Comparison of ENCODE assay signal across 17 mouse cellular contexts in genomic region chr10:123039936-123040335, GRCm38 (mm10). TPM values are rescaled to one million over a fixed set of nuclear protein-coding genes. Genes with fewer than 3 reads are reported as not detected.
DNase-seq lines count a peak whose midpoint lies in the region; ATAC-seq and TF ChIP-seq lines count a peak whose summit lies in the region.
"Had no signal": no experiment of that assay in that cellular context is flagged by ENCODE, and none has a peak within 500 bp of the region (broad histone marks: within the 10 kb centered on the region; RNA-seq: fewer than 3 reads in every experiment).

No protein-coding gene starts in this region.

- no peaks in the 10 kb centered on the region for H3K27me3 ChIP-seq in hindbrain, embryonic 11.5 days (ENCODE audit: control insufficient read depth, insufficient read depth, low read length)
- H3K27me3 ChIP-seq in hindbrain, embryonic 14.5 days (ENCODE audit: control insufficient read depth, insufficient read depth, low read length): no peaks in the 10 kb centered on the region
- H3K27me3 ChIP-seq in liver, embryonic 14.5 days (ENCODE audit: control insufficient read depth, insufficient read depth, low read length): no peaks in the 10 kb centered on the region
- no peaks in the 10 kb centered on the region for H3K27me3 ChIP-seq in liver, embryonic 12.5 days (replicated peaks)
- H3K27me3 ChIP-seq: embryonic facial prominence, embryonic 12.5 days; hindbrain, embryonic 12.5 days had no signal

- H3K9me3 ChIP-seq in hindbrain, embryonic 11.5 days (ENCODE audit: control insufficient read depth, low read length): no peaks in the 10 kb centered on the region
- H3K9me3 ChIP-seq in hindbrain, embryonic 14.5 days (ENCODE audit: control insufficient read depth, low read length): no peaks in the 10 kb centered on the region
- no peaks in the 10 kb centered on the region for H3K9me3 ChIP-seq in liver, embryonic 14.5 days (ENCODE audit: control insufficient read depth, low read length)
- no peaks in the 10 kb centered on the region for H3K9me3 ChIP-seq in liver, embryonic 12.5 days (replicated peaks)
- H3K9me3 ChIP-seq: embryonic facial prominence, embryonic 12.5 days; hindbrain, embryonic 12.5 days had no signal

- no peak for ATAC-seq in hindbrain, embryonic 11.5 days (ENCODE audit: low FRiP score)
- ATAC-seq in hindbrain, embryonic 14.5 days (ENCODE audit: low FRiP score): no peak
- no peak for ATAC-seq in liver, embryonic 14.5 days (ENCODE audit: insufficient read depth)
- no peak for ATAC-seq in liver, embryonic 12.5 days

- 61% methylated on average over 2 of the region's 2 CpGs for WGBS in hindbrain, embryonic 11.5 days
- 57% methylated on average over 2 of the region's 2 CpGs for WGBS in hindbrain, embryonic 14.5 days
- WGBS in liver, embryonic 14.5 days (ENCODE audit: insufficient replicate concordance): 58% methylated on average over 2 of the region's 2 CpGs
- WGBS in liver, embryonic 12.5 days (ENCODE audit: insufficient replicate concordance): 65% methylated on average over 2 of the region's 2 CpGs

- TF ChIP-seq EP300 in liver, embryonic 14.5 days (IDR thresholded peaks at IDR 0.05; ENCODE audit: low read depth): no peak

- no peak overlapping the region for H3K4me3 ChIP-seq in hindbrain, embryonic 11.5 days (ENCODE audit: low read depth, low read length)
- H3K4me3 ChIP-seq in hindbrain, embryonic 14.5 days (replicated peaks; ENCODE audit: low read length): no peak overlapping the region
- H3K4me3 ChIP-seq in liver, embryonic 14.5 days (ENCODE audit: insufficient read depth in 1 of 2, low read depth in 2 of 2, low read length in 2 of 2): no peak overlapping the region
- H3K4me3 ChIP-seq in liver, embryonic 12.5 days: no peak overlapping the region
- H3K4me3 ChIP-seq: embryonic facial prominence, embryonic 12.5 days; hindbrain, embryonic 12.5 days had no signal

- H3K27ac ChIP-seq in hindbrain, embryonic 11.5 days (ENCODE audit: low read depth, low read length): no peak overlapping the region
- no peak overlapping the region for H3K27ac ChIP-seq in hindbrain, embryonic 14.5 days
- H3K27ac ChIP-seq in liver, embryonic 14.5 days: no peak overlapping the region
- no peak overlapping the region for H3K27ac ChIP-seq in liver, embryonic 12.5 days
- H3K27ac ChIP-seq: embryonic facial prominence, embryonic 12.5 days; hindbrain, embryonic 12.5 days had no signal

- H3K4me1 ChIP-seq in hindbrain, embryonic 11.5 days (replicated peaks; ENCODE audit: control insufficient read depth, insufficient read depth, low read length): no peaks in the 10 kb centered on the region
- H3K4me1 ChIP-seq in hindbrain, embryonic 14.5 days (replicated peaks; ENCODE audit: control insufficient read depth, insufficient read depth, low read length): no peaks in the 10 kb centered on the region
- H3K4me1 ChIP-seq in liver, embryonic 14.5 days (replicated peaks; ENCODE audit: control insufficient read depth in 2 of 2, insufficient read depth in 2 of 2, low read length in 1 of 2): no peaks in the 10 kb centered on the region
- H3K4me1 ChIP-seq in liver, embryonic 12.5 days: no peaks in the 10 kb centered on the region
- H3K4me1 ChIP-seq: embryonic facial prominence, embryonic 12.5 days; hindbrain, embryonic 12.5 days had no signal

- H3K9ac ChIP-seq in hindbrain, embryonic 11.5 days (ENCODE audit: low read depth, low read length): no peak overlapping the region
- H3K9ac ChIP-seq in hindbrain, embryonic 14.5 days: no peak overlapping the region
- H3K9ac ChIP-seq in liver, embryonic 14.5 days (replicated peaks): no peak overlapping the region
- H3K9ac ChIP-seq in liver, embryonic 12.5 days: no peak overlapping the region
- H3K9ac ChIP-seq: embryonic facial prominence, embryonic 12.5 days; hindbrain, embryonic 12.5 days had no signal

- no peaks in the 10 kb centered on the region; the same call in 1 of the 2 replicates for H3K36me3 ChIP-seq in hindbrain, embryonic 11.5 days (ENCODE audit: control insufficient read depth, insufficient read depth, low read length)
- peaks cover 84% of the 10 kb centered on the region for H3K36me3 ChIP-seq in hindbrain, embryonic 14.5 days (replicated peaks; ENCODE audit: control insufficient read depth, insufficient read depth)
- H3K36me3 ChIP-seq in liver, embryonic 14.5 days (replicated peaks; ENCODE audit: control insufficient read depth, insufficient read depth, low read depth): peaks cover 8% of the 10 kb centered on the region; the same call in 1 of the 2 replicates
- peaks cover 74% of the 10 kb centered on the region for H3K36me3 ChIP-seq in liver, embryonic 12.5 days

- peak; percentile 6; the same call in 1 of the 2 replicates for TF ChIP-seq CTCF in liver, embryonic 14.5 days (IDR thresholded peaks at IDR 0.05; ENCODE audit: low read depth)

- peak; percentile 31 to 32 for DNase-seq in cerebellum, postnatal 10 days
- no peak for DNase-seq in cerebellum, adult 18-20 months
- DNase-seq in hindbrain, embryonic 11.5 days (ENCODE audit: low spot score): peak; percentile 10
- DNase-seq in hindbrain, embryonic 14.5 days (ENCODE audit: low spot score): no peak
- no peak for DNase-seq in liver, embryonic 14.5 days (ENCODE audit: low read depth in 3 of 3, low spot score in 3 of 3)
- DNase-seq in MN1 (ENCODE audit: low spot score): peak; percentile 24
- DNase-seq in layer of hippocampus, postnatal 36 days: no peak
- DNase-seq: adrenal gland, postnatal 10 days; cerebellum, adult 9-10 months; kidney, adult 8-10 months; layer of hippocampus, adult 9-11 months; liver; right cerebral cortex, postnatal 25 days; thymus, adult 18-20 months had no signal

- H3K4me2 ChIP-seq in hindbrain, embryonic 11.5 days (replicated peaks; ENCODE audit: low read depth, low read length): no peak overlapping the region
- H3K4me2 ChIP-seq in hindbrain, embryonic 14.5 days (replicated peaks): no peak overlapping the region
- H3K4me2 ChIP-seq in liver, embryonic 14.5 days (ENCODE audit: low read depth): no peak overlapping the region
- no peak overlapping the region for H3K4me2 ChIP-seq in liver, embryonic 12.5 days
- H3K4me2 ChIP-seq: embryonic facial prominence, embryonic 12.5 days; hindbrain, embryonic 12.5 days had no signal

RNA-seq across cellular contexts. Expression of gene Mon2, which starts 36.4 kb away (rescaled TPM):
- 24.5 and 34.2 TPM in 2 replicates for polyA plus RNA-seq in hindbrain, embryonic 11.5 days (2014; fragmentation: Nextera tagmentation; extraction: Ambion mirVana)
- 42.5 and 43.3 TPM in 2 replicates for polyA plus RNA-seq in hindbrain, embryonic 14.5 days (2014; fragmentation: Nextera tagmentation; extraction: Ambion mirVana)
- polyA plus RNA-seq in liver, embryonic 14.5 days (2012; rRNA removed): 9.1 and 12.6 TPM in 2 replicates
- 9.8 and 12.0 TPM in 2 replicates for polyA plus RNA-seq in liver, embryonic 14.5 days (2014; fragmentation: Nextera tagmentation; extraction: Ambion mirVana)
- 19.8 and 19.9 TPM in 2 replicates for polyA plus RNA-seq in liver, embryonic 12.5 days (2016; fragmentation: Nextera tagmentation; extraction: Ambion mirVana)
- total RNA-seq in layer of hippocampus, postnatal 36 days (2021): 100 to 1,000 TPM in 1 of 2 experiments, 10 to 100 TPM in 1; 94.0 to 108 TPM

Comparison
In these comparisons a context has a peak if more than half of its experiments do, and no peak if none do; other contexts are left out.
1. DNase-seq: peak in cerebellum, postnatal 10 days (2 of 2), hindbrain, embryonic 11.5 days (single experiment) and MN1 (single experiment); none in cerebellum, adult 18-20 months (0 of 2), hindbrain, embryonic 14.5 days (single experiment), liver, embryonic 14.5 days (0 of 3) and layer of hippocampus, postnatal 36 days (0 of 2).